Mouse (Mus musculus) hematopoietic multipotent progenitor cell, adult 10-12 weeks (in vitro differentiated cells): Measurements from ENCODE around the gene Thbs2. TPM values are rescaled to one million over a fixed set of nuclear protein-coding genes. Genes with fewer than 3 reads are reported as not detected.

ENCODE experiments used
- polyA plus RNA-seq: library from polyadenylated mRNA; stranded (reverse); fragments of >175 nt; gene quantifications from 2 replicates; pipeline ENCODE4 v1.2.3, GENCODE M21; 2012; ENCODE audit warnings: low replicate concordance

The Thbs2 gene
- 0.03 and 0.04 TPM in 2 replicates for polyA plus RNA-seq

GRCm38 (mm10) chr17:14693994-14694374 is at the start of gene Thbs2:
TSS of gene Thbs2 (minus strand) at chr17:14694235.

Other genes with a start within 250 kb of the Thbs2 start
- gene Wdr27, start 248.9 kb upstream of the Thbs2 start, polyA plus RNA-seq: 0.74 and 2.6 TPM in 2 replicates
- 4.5 and 6.3 TPM in 2 replicates for gene 1600012H06Rik, start 248.9 kb upstream of the Thbs2 start, polyA plus RNA-seq